Mouse (Mus musculus): ENCODE measurements around the gene Chrne.

DNA sequence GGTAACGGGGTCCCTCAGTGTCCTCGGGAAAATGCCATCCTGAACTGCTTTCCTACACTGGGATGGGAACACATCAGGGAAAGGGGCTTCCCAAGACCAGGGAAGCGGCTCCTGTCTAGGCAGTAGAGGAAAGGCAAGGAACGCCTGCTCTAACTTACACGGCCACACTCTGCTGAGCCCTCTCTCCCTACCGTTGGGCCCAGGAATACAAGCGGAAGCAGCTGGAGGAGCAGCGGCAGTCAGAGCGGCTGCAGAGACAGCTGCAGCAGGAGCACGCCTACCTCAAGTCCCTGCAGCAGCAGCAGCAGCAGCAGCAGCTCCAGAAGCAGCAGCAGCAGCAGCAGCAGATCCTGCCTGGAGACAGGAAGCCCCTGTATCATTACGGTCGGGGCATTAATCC lies 12.3 kb downstream of the Chrne start:
- TF ChIP-seq CTCF (IDR thresholded peaks at IDR 0.05; ENCODE audit: low read depth, low read length) (no peak), GATA2 (IDR thresholded peaks at IDR 0.05; ENCODE audit: borderline replicate concordance, low read depth, low read length) (no peak)

Measured in G1E (cell line).